Mouse (Mus musculus): ENCODE data around the gene Ptpn21. TPM values are rescaled to one million over a fixed set of nuclear protein-coding genes. Genes with fewer than 3 reads are reported as not detected.
A peak's percentile ranks its signal among the peaks of the same experiment; 100 is the strongest.

Gene Ptpn21
- total RNA-seq (2021): 10 to 100 TPM in 1 of 2 experiments, 1 to 10 TPM in 1; 7.9 to 12.6 TPM
- long read RNA-seq, experiment 1, full-length matches to known transcripts: 2 of 12 reads
- long read RNA-seq, experiment 1, partial matches to known transcripts: 4 of 12 reads
- long read RNA-seq, experiment 1, other reads (novel, unspliced or antisense): 6 of 12 reads
- long read RNA-seq, experiment 2, full-length matches to known transcripts: 3 of 8 reads
- long read RNA-seq, experiment 2, partial matches to known transcripts: 4 of 8 reads
- long read RNA-seq, experiment 2, other reads (novel, unspliced or antisense): 1 of 8 reads

DNA sequence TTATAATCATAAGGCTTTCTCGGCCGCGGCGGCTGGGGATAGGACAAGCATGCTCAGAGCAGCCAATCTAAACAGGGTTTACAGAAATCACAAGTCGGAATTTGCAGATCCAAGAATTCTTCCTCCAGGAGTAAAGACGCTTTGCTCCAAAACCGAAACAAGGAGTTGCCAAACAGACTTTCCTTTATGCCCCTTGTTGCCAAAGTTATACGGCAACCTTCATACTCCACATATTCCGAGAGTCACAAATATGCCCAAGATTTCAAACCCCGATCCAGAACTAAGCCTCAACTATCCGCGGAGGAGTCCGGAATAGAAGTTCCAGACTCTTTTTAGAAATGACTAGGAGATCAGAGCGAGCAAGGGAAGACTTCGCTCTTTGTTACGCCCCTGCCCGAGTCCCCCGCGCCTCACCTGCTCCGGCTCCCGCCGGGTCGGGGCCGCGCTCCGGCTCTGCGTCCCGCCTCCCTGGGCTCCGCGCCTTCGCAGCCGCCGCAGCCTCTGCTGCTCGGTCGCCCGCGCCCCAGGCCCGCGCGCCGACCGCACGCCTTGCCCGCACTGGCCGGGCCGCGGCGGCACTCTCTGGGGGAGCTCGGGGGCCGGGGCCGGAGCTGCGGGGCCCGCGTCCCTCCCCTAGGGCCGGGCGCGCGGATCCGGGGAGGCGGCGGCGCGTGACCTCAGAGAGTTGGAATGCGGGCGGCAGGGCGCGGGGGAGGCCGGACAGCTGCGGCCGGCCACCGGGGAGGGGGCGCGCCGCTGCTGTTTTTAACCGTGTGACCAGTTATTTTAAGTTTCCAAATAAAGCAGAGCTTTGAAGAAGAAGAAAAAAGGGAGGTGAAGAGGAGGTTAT lies at the start of gene Ptpn21:
TSS of gene Ptpn21 (minus strand) at position 455 of the 850 bp plus-strand sequence.
- intact Hi-C loops (cut with DNase I): no loop called here
- peak in 1 of 2 experiments; percentile 49 for DNase-seq (ENCODE audit: extremely low spot score in 1 of 2, low spot score in 2 of 2)

DNA sequence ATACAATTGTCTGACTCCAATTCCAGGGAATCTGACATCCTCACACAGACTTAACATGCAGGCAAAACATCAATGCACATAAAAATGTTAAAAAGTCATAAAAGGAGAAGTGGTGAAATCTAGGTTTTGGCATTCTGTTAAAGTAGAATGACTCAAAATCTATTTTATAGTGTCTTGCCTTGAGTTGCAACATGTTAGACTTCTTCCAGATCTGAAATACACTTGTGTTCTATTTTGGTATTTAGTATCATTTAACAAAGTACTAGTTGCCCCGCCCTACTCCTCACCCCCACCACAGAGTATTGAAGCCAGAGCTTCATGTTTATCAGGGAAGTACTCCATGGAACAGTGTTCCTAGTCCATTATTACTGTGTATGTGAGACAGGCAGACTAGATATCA lies 47.0 kb upstream of the Ptpn21 start:
- no peak overlapping the region for H3K4me3 ChIP-seq
- no peak for TF ChIP-seq CTCF (IDR thresholded peaks at IDR 0.05)
- intact Hi-C loops (cut with DNase I): no loop called here
- DNase-seq (ENCODE audit: extremely low spot score in 1 of 2, low spot score in 2 of 2): no peak
- no peak overlapping the region for H3K27ac ChIP-seq

More for the DNA sequence above, at the start of gene Ptpn21:
- peak within 1 kb of the TSS; percentile 67 for H3K27ac ChIP-seq
- no peak for TF ChIP-seq CTCF (IDR thresholded peaks at IDR 0.05)
- peak within 1 kb of the TSS; percentile 62 for H3K4me3 ChIP-seq

DNA sequence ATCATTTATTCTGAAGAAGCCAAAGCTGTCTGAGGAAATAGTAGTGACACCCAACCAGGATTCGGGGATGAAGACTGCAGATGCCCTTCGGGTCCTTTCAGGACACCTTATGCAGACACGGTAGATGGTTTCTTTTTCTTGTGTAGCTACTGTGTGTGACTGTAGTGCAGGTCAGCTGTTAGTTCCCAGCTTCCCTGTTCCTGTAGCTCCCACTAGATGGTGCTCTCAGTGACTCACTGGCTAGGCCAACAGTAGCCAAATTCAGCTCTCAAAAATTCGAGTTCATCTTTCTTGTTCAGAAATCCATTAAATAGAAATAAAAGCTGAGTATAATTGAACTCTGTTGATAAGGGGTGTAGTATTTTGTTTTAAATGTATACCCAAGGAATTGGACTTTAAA lies 41.9 kb upstream of the Ptpn21 start:
- intact Hi-C loops (cut with DNase I): no loop called here
- no peak for DNase-seq (ENCODE audit: extremely low spot score in 1 of 2, low spot score in 2 of 2)
- H3K27ac ChIP-seq: no peak overlapping the region
- no peak overlapping the region for H3K4me3 ChIP-seq
- TF ChIP-seq CTCF (IDR thresholded peaks at IDR 0.05): peak; percentile 77

DNA sequence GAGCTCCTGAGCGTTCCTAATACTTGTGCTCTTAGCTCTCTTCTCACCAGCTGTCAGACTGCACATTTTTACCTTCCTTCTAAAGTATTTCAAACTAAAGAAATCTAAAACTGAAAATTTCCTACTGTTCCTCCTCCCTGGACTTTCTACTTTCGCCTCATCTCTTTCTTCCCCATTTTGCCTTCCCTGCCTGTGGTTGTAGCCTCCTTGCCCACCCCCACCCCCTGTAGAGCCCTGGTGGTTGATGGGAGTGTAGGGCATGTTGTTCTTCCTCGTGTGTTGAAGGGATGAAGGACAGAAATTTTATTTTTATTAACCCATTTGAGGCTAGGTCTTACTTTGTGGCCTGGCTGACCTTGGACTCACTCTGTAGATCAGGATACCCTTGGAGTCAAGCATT lies 40.3 kb upstream of the Ptpn21 start:
- no peak overlapping the region for H3K27ac ChIP-seq
- no peak for TF ChIP-seq CTCF (IDR thresholded peaks at IDR 0.05)
- DNase-seq (ENCODE audit: extremely low spot score in 1 of 2, low spot score in 2 of 2): no peak
- intact Hi-C loops (cut with DNase I): no loop called here
- no peak overlapping the region for H3K4me3 ChIP-seq

DNA sequence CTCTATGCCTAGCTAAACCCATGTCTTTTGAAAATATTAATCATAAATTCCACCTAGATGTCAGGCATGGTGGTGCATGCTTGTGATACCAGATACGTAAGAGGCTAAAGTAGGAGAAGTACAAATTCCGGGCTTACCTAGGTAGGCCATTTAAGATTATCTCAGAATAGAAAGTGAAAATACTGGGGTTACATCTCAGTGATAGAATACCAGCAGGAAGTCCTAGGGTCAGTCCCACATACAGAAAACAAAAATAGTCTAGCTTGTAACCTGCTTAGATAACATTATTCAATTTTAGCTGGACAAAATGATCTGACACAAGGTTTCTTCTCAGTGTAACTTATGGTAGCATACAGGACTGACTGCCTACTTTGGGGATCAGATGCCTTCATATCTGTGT lies 29.0 kb upstream of the Ptpn21 start:
- Histone ChIP-seq H3K4me3 (no peak overlapping the region), H3K27ac (no peak overlapping the region)
- no peak for TF ChIP-seq CTCF (IDR thresholded peaks at IDR 0.05)
- intact Hi-C loops (cut with DNase I): no loop called here
- DNase-seq (ENCODE audit: extremely low spot score in 1 of 2, low spot score in 2 of 2): no peak

DNA sequence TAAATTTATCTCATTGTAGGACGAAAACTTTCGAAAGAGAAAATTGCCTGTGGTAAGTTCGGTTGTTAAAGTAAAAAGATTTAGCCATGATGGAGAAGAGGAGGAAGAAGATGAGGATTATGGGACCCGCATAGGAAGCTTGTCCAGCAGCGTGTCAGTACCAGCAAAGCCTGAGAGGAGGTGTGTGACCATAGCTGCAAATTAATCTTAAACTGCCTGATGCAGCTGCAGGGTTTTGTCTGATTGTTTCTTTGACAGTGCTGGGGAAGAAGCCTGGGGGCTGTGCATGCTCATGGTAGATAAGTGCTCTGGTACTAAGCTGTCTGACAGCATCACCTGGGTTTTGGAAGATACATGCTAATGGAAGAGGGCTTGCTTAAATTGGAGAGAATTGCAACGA lies 22.5 kb upstream of the Ptpn21 start:
- TF ChIP-seq CTCF (IDR thresholded peaks at IDR 0.05): no peak
- intact Hi-C loops (cut with DNase I): no loop called here

DNA sequence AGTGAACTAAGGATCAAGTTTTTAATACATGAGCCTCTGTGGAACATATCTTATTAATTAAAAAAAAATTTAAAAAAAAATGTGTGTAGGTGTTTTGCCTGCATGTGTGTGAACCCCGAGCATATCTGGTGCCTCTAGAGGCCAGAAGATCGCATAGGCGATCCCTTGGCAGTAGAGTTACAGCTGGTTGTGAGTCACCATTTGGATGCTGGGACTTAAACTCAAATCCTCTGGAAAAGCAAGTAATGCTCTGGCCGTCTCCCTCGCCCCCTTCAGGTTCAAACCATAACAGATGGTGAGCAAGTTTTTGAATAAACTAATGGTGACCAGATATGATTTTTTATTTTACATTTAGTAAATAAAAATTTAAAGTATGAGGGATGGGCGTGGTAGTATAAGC lies 20.4 kb upstream of the Ptpn21 start:
- no peak for DNase-seq (ENCODE audit: extremely low spot score in 1 of 2, low spot score in 2 of 2)
- H3K27ac ChIP-seq: no peak overlapping the region
- intact Hi-C loops (cut with DNase I): no loop called here
- TF ChIP-seq CTCF (IDR thresholded peaks at IDR 0.05): no peak; the same call in 1 of the 2 replicates
- no peak overlapping the region for H3K4me3 ChIP-seq

More for the DNA sequence above, 22.5 kb upstream of the Ptpn21 start:
- Histone ChIP-seq H3K27ac (no peak overlapping the region), H3K4me3 (no peak overlapping the region)
- no peak for DNase-seq (ENCODE audit: extremely low spot score in 1 of 2, low spot score in 2 of 2)

DNA sequence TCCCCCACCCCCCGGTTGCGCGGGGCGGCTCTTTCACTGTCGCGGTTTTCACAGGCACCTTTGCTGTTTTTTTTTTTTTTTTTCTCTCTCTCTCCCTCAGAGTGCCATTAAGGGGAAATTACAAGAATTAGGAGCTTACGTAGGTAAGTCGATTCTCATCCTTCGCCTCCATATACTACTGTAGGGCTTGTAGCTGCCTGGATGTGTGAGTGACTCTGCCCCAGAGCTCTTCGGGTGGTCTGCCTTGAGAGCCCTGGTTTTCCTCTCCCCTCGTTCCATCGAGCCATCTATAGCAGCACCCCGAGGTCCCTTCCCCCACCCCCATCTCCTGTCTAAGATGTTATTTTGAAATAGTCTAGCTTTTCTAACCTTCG lies 10.2 kb upstream of the Ptpn21 start:
- H3K27ac ChIP-seq: peak overlapping the region; percentile 95
- DNase-seq (ENCODE audit: extremely low spot score in 1 of 2, low spot score in 2 of 2): no peak
- peak overlapping the region; percentile 75 for H3K4me3 ChIP-seq
- intact Hi-C loops (cut with DNase I): loop anchor here (5.0 kb wide), 1 partner anchor 70 kb away; no protein-coding TSS in a partner anchor
- TF ChIP-seq CTCF (IDR thresholded peaks at IDR 0.05): no peak

DNA sequence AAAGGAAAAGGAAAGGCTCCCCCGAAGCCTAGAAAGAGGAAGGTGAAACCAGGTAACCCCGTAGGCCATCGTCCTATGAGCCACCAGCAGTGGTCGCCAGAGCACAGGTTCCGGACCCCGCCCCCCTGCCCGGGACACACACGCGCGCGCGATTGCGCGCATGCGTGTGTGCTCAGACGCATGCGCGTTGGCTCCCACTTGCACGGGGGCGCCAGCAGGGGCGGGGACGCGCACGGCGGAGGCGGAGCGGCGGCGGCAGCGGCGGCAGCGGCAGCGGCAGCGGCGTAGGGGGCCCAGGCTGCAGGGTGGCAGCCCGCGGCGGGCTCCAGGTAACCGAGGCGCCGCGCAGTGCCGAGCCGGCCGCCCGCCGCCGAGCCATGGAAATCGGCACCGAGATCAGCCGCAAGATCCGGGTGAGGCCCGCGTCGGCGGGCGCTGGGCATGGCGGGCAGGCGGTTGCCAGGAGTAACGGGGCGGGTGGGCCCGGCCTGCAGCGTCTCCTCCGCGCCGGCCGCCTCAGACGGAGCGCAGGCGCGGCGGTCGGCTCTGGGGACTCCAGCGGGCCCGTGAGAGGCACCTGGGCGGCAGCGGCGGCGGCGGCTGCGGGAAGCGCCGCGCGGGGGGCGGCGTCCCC lies 9.7 kb upstream of the Ptpn21 start, which contains the start of gene Zc3h14:
TSS of gene Zc3h14 (plus strand) at position 219 of the 634 bp plus-strand sequence.
- peak; percentile 92 to 94 for DNase-seq (ENCODE audit: extremely low spot score in 1 of 2, low spot score in 2 of 2)
- Histone ChIP-seq H3K27ac (peak within 1 kb of the TSS; percentile 95), H3K4me3 (peak within 1 kb of the TSS; percentile 75)
- TF ChIP-seq CTCF (IDR thresholded peaks at IDR 0.05): peak; percentile 71
- intact Hi-C loops (cut with DNase I): loop anchor here (1.0 to 5.0 kb wide), 2 partner anchors 9 to 70 kb away; no protein-coding TSS in a partner anchor

DNA sequence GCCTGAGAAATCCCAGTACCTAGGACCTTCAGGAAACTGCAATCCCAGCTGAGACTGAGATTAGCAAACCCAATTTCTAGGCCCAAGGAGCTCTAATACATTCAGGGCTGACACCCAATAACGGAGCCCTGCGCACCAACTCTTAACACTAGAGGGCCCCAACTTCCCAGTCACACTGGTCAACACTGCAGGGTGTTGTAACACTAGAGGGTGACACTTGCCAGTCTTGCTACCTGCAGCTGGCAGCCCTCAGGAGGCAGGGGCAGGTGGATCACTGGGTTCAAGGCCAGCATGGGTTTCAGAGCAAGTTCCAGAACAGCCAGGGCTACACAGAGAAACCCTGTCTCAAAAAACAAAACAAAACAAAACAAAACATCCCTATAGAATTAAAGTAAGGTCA lies 8.9 kb upstream of the Ptpn21 start:
- peak; percentile 40 for TF ChIP-seq CTCF (IDR thresholded peaks at IDR 0.05)
- DNase-seq (ENCODE audit: extremely low spot score in 1 of 2, low spot score in 2 of 2): peak; percentile 28 to 32
- Histone ChIP-seq H3K27ac (no peak overlapping the region), H3K4me3 (no peak overlapping the region)
- intact Hi-C loops (cut with DNase I): loop anchor here (1.0 to 5.0 kb wide), 2 partner anchors 8 to 69 kb away; no protein-coding TSS in a partner anchor

DNA sequence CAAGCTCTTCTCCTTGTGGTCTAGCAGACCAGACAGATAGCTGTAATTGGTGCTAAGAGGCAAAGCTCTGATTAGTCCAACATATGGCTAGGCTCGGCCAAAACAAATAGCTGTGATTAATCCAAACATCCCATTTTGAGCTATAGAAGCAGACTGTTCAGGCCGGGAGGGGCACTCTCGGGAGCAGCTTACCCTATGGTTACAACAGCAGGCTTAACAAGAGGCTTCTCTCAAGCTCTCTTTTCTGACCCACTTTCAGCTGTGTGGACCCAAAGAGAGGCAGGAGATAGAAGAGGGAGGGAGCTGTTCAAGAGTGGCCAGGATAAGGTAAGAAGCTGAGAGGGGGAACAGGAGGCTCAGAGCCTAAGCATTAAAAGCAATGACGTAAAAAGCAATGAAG lies 8.4 kb upstream of the Ptpn21 start:
- no peak for TF ChIP-seq CTCF (IDR thresholded peaks at IDR 0.05)
- no peak overlapping the region for H3K27ac ChIP-seq
- intact Hi-C loops (cut with DNase I): loop anchor here (1.0 to 5.0 kb wide), 2 partner anchors 7 to 68 kb away; no protein-coding TSS in a partner anchor
- H3K4me3 ChIP-seq: no peak overlapping the region
- no peak for DNase-seq (ENCODE audit: extremely low spot score in 1 of 2, low spot score in 2 of 2)
